Mouse (Mus musculus): ENCODE results near the gene Ric1.

DNA sequence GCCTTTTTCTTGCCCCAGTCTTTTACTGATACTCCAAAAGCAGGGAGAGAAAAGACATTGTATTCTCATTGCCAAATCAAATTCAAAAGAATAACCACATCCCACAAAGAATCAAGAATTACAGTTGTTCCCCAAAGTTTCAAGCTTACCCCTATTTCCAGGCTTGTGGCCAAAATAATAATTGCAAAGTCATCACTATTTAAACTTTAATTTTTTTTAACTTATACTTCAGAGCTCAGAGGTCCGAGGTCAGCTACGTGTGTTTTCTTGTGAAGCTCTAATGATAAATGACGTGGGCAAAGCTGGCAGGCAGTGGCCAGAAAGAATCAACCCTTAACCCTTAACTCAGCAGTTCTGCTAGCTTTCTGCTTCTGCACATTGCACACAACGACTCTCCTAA lies 43.5 kb upstream of the Ric1 start:
- no peak for TF ChIP-seq POLR2A (IDR thresholded peaks at IDR 0.05; ENCODE audit: low read depth, low read length)
- TF ChIP-seq CTCF (IDR thresholded peaks at IDR 0.05; ENCODE audit: extremely low read depth, insufficient read length, insufficient replicate concordance, low read depth, low read length) = no peak

All from small intestine, adult 2 months (tissue).